Mouse (Mus musculus): Measurements from ENCODE around the gene Armc9.

DNA sequence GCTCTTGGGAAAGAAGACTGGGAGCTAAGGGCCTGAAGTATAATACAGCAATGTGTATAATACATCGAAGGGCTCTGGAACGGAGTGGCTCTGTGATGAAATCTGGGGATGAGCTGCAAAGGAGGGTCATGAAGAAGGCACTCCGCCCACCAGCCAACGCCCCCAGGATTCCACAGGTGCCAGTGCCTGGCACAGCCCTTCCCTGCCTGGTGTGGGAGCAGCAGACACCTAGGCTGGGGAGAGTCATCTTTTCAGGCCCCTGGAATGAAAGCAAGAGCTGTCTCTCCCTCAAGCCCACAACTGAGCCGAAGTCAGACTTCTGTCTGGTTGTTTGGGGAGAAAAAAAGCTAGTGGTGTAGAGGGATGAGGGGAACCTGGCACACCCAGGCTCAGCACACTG lies 122.5 kb downstream of the Armc9 start:
- no peak for TF ChIP-seq POLR2A (IDR thresholded peaks at IDR 0.05; ENCODE audit: borderline replicate concordance, control insufficient read depth, low read depth, low read length)
- no peak for TF ChIP-seq CTCF (IDR thresholded peaks at IDR 0.05; ENCODE audit: control insufficient read depth, insufficient read depth, low read length)
